Mouse (Mus musculus): ENCODE measurements around the gene Rab44. TPM values are rescaled to one million over a fixed set of nuclear protein-coding genes. Genes with fewer than 3 reads are reported as not detected.
A peak's percentile ranks its signal among the peaks of the same experiment; 100 is the strongest.

Gene Rab44
- polyA plus RNA-seq, 2 experiments = 3.7 to 12.8 TPM

- peaks cover 30% of the 10 kb centered on the region for H3K27me3 ChIP-seq (ENCODE audit: control insufficient read depth, insufficient read depth, low read length)
- DNase-seq (ENCODE audit: low read depth in 3 of 3, low spot score in 3 of 3) = no peak
- H3K9ac ChIP-seq (replicated peaks) = peak overlapping the region; percentile 51
- ATAC-seq (ENCODE audit: insufficient read depth) = peak; percentile 4; the same call in 1 of the 2 replicates
- H3K36me3 ChIP-seq (replicated peaks; ENCODE audit: control insufficient read depth, insufficient read depth, low read depth) = no peaks in the 10 kb centered on the region
- peak overlapping the region; percentile 65 for H3K4me2 ChIP-seq (ENCODE audit: low read depth)
- H3K4me3 ChIP-seq (ENCODE audit: insufficient read depth in 1 of 2, low read depth in 2 of 2, low read length in 2 of 2) = peak overlapping the region; percentile 54 to 58
- no peak for TF ChIP-seq EP300 (IDR thresholded peaks at IDR 0.05; ENCODE audit: low read depth)
- TF ChIP-seq CTCF (IDR thresholded peaks at IDR 0.05; ENCODE audit: low read depth) = no peak
- no peaks in the 10 kb centered on the region for H3K9me3 ChIP-seq (ENCODE audit: control insufficient read depth, low read length)
- 1% methylated on average over 71 of the region's 71 CpGs for WGBS (ENCODE audit: insufficient replicate concordance)
- peaks cover 1 to 4% of the 10 kb centered on the region in 2 experiments; a peak in 2 of 4 replicates for H3K4me1 ChIP-seq (replicated peaks; ENCODE audit: control insufficient read depth in 2 of 2, insufficient read depth in 2 of 2, low read length in 1 of 2)
- no peak overlapping the region for H3K27ac ChIP-seq
Measured at GRCm38 (mm10) chr17:29094310-29095181, 19.4 kb upstream of the Rab44 start.

- peak; percentile 65 to 75 (median 73) for DNase-seq (ENCODE audit: low read depth in 3 of 3, low spot score in 3 of 3)
- Histone ChIP-seq H3K27ac (no peak overlapping the region), H3K36me3 (replicated peaks; ENCODE audit: control insufficient read depth, insufficient read depth, low read depth) (no peaks in the 10 kb centered on the region), H3K4me2 (ENCODE audit: low read depth) (peak overlapping the region; percentile 65), H3K27me3 (ENCODE audit: control insufficient read depth, insufficient read depth, low read length) (peaks cover 30% of the 10 kb centered on the region), H3K9me3 (ENCODE audit: control insufficient read depth, low read length) (no peaks in the 10 kb centered on the region), H3K4me1 (replicated peaks; ENCODE audit: control insufficient read depth in 2 of 2, insufficient read depth in 2 of 2, low read length in 1 of 2) (peaks cover 1 to 4% of the 10 kb centered on the region in 2 experiments; a peak in 2 of 4 replicates), H3K4me3 (ENCODE audit: insufficient read depth in 1 of 2, low read depth in 2 of 2, low read length in 2 of 2) (peak overlapping the region; percentile 54 to 58), H3K9ac (replicated peaks) (peak overlapping the region; percentile 40)
- ATAC-seq (ENCODE audit: insufficient read depth) = peak; percentile 77
- under 1% methylated on average over 44 of the region's 44 CpGs for WGBS (ENCODE audit: insufficient replicate concordance)
- TF ChIP-seq EP300 (IDR thresholded peaks at IDR 0.05; ENCODE audit: low read depth) = no peak
- peak; percentile 98 for TF ChIP-seq CTCF (IDR thresholded peaks at IDR 0.05; ENCODE audit: low read depth)
Measured at GRCm38 (mm10) chr17:29095201-29095733, 18.7 kb upstream of the Rab44 start.

GRCm38 (mm10) chr17:29096245-29096644 is 17.7 kb upstream of the Rab44 start:
- no peak overlapping the region for H3K9ac ChIP-seq (replicated peaks)
- no peak for DNase-seq (ENCODE audit: low read depth in 3 of 3, low spot score in 3 of 3)
- no peak overlapping the region for H3K4me2 ChIP-seq (ENCODE audit: low read depth)
- ATAC-seq (ENCODE audit: insufficient read depth) = no peak
- peaks cover 30% of the 10 kb centered on the region for H3K27me3 ChIP-seq (ENCODE audit: control insufficient read depth, insufficient read depth, low read length)
- 74% methylated on average over 6 of the region's 6 CpGs for WGBS (ENCODE audit: insufficient replicate concordance)
- H3K27ac ChIP-seq = no peak overlapping the region
- no peak overlapping the region for H3K4me3 ChIP-seq (ENCODE audit: insufficient read depth in 1 of 2, low read depth in 2 of 2, low read length in 2 of 2)
- TF ChIP-seq EP300 (IDR thresholded peaks at IDR 0.05; ENCODE audit: low read depth) (no peak), CTCF (IDR thresholded peaks at IDR 0.05; ENCODE audit: low read depth) (no peak)
- H3K4me1 ChIP-seq (replicated peaks; ENCODE audit: control insufficient read depth in 2 of 2, insufficient read depth in 2 of 2, low read length in 1 of 2) = peaks cover 1 to 4% of the 10 kb centered on the region in 2 experiments; a peak in 2 of 4 replicates
- no peaks in the 10 kb centered on the region for H3K36me3 ChIP-seq (replicated peaks; ENCODE audit: control insufficient read depth, insufficient read depth, low read depth)
- no peaks in the 10 kb centered on the region for H3K9me3 ChIP-seq (ENCODE audit: control insufficient read depth, low read length)

GRCm38 (mm10) chr17:29096851-29097561 is 16.9 kb upstream of the Rab44 start:
- ATAC-seq (ENCODE audit: insufficient read depth) (no peak), DNase-seq (ENCODE audit: low read depth in 3 of 3, low spot score in 3 of 3) (no peak)
- no peaks in the 10 kb centered on the region for H3K36me3 ChIP-seq (replicated peaks; ENCODE audit: control insufficient read depth, insufficient read depth, low read depth)
- WGBS (ENCODE audit: insufficient replicate concordance) = 52% methylated on average over 7 of the region's 7 CpGs
- no peak overlapping the region for H3K9ac ChIP-seq (replicated peaks)
- H3K27ac ChIP-seq = no peak overlapping the region
- no peak overlapping the region for H3K4me3 ChIP-seq (ENCODE audit: insufficient read depth in 1 of 2, low read depth in 2 of 2, low read length in 2 of 2)
- no peaks in the 10 kb centered on the region for H3K9me3 ChIP-seq (ENCODE audit: control insufficient read depth, low read length)
- peaks cover 1 to 4% of the 10 kb centered on the region in 2 experiments; a peak in 2 of 4 replicates for H3K4me1 ChIP-seq (replicated peaks; ENCODE audit: control insufficient read depth in 2 of 2, insufficient read depth in 2 of 2, low read length in 1 of 2)
- H3K27me3 ChIP-seq (ENCODE audit: control insufficient read depth, insufficient read depth, low read length) = peaks cover 30% of the 10 kb centered on the region
- TF ChIP-seq CTCF (IDR thresholded peaks at IDR 0.05; ENCODE audit: low read depth) (no peak), EP300 (IDR thresholded peaks at IDR 0.05; ENCODE audit: low read depth) (no peak)
- H3K4me2 ChIP-seq (ENCODE audit: low read depth) = no peak overlapping the region
